In genomic region chr12:116770911-116771310, GRCm38 (mm10) we compare ENCODE assay signal across 19 mouse cellular contexts.
"Had no signal": no experiment of that assay in that cellular context is flagged by ENCODE, and none has a peak within 500 bp of the region (broad histone marks: within the 10 kb centered on the region; RNA-seq: fewer than 3 reads in every experiment).

No protein-coding gene starts in this region.

- H3K27me3 ChIP-seq: kidney, embryonic 15.5 days; liver, embryonic 13.5 days; neural tube, embryonic 13.5 days had no signal

- H3K9me3 ChIP-seq: kidney, embryonic 15.5 days; neural tube, embryonic 13.5 days had no signal

- H3K36me3 ChIP-seq: kidney, embryonic 15.5 days; liver, embryonic 13.5 days; neural tube, embryonic 13.5 days had no signal

- ATAC-seq: midbrain, embryonic 16.5 days had no signal

- H3K4me3 ChIP-seq: kidney, embryonic 15.5 days; liver, embryonic 13.5 days; myocyte; neural tube, embryonic 13.5 days had no signal

- H3K4me2 ChIP-seq: kidney, embryonic 15.5 days; liver, embryonic 13.5 days; neural tube, embryonic 13.5 days had no signal

- DNase-seq: kidney, adult 11 months; kidney, adult 8-10 months; kidney, postnatal 10 days; kidney, postnatal 4 days; liver, embryonic 13.5 days; lung, adult 2 months; lung, postnatal 14 days; right cerebral cortex, adult 18-20 months; right cerebral cortex, postnatal 14 days; right cerebral cortex, postnatal 4 days; thymus, adult 2 months; thymus, postnatal 14 days; thymus, postnatal 4 days had no signal

- H3K9ac ChIP-seq: kidney, embryonic 15.5 days; liver, embryonic 13.5 days; neural tube, embryonic 13.5 days had no signal

- H3K27ac ChIP-seq: kidney, embryonic 15.5 days; liver, embryonic 13.5 days; macrophage; neural tube, embryonic 13.5 days; stomach, postnatal 0 days had no signal

- H3K4me1 ChIP-seq: kidney, embryonic 15.5 days; liver, embryonic 13.5 days had no signal
